Mouse (Mus musculus) stomach, embryonic 14.5 days (tissue): ENCODE data around the gene Cnrip1. TPM values are rescaled to one million over a fixed set of nuclear protein-coding genes. Genes with fewer than 3 reads are reported as not detected.

Experiments
- polyA plus RNA-seq: library from polyadenylated mRNA; unstranded; fragments of >200 nt; fragmentation: Nextera tagmentation; extraction: Ambion mirVana; gene quantifications from 2 replicates; pipeline ENCODE4 v1.2.1, GENCODE M21; 2014

Gene Cnrip1
- polyA plus RNA-seq, 1 experiment from 2014 or later, result 43.3 TPM

Other genes starting within 250 kb of the Cnrip1 start
- 2.3 and 2.9 TPM in 2 replicates for gene Fbxo48, start 100.2 kb upstream of the Cnrip1 start, polyA plus RNA-seq
- 2.5 and 2.9 TPM in 2 replicates for gene Plek, start 795 bp downstream of the Cnrip1 start, polyA plus RNA-seq
- gene Ppp3r1, start 107.7 kb downstream of the Cnrip1 start, polyA plus RNA-seq, result 83.9 and 97.0 TPM in 2 replicates
- 26.1 and 29.4 TPM in 2 replicates for gene Wdr92, start 130.5 kb downstream of the Cnrip1 start, polyA plus RNA-seq
- 72.7 and 76.4 TPM in 2 replicates for gene Pno1, start 160.0 kb downstream of the Cnrip1 start, polyA plus RNA-seq
- 120 and 125 TPM in 2 replicates for gene C1d, start 206.0 kb downstream of the Cnrip1 start, polyA plus RNA-seq